Mouse (Mus musculus) liver, embryonic 14.5 days (tissue): ENCODE results near the gene Cers2. TPM values are rescaled to one million over a fixed set of nuclear protein-coding genes. Genes with fewer than 3 reads are reported as not detected.

Source experiments
- ATAC-seq: fragments of 200-750 bp; cut with Nextera tagmentation; 2 replicates; pipeline ENCODE4 v1.8.0; 2017; ENCODE audit warnings: moderate number of reproducible peaks, mild to moderate bottlenecking, moderate library complexity; ENCODE audit not compliant: insufficient read depth
- DNase-seq, 3 experiments: peaks; one replicate each; pipeline ENCODE4 v3.0.0-alpha.2; 2012 to 2013; ENCODE audit warnings: low read depth in 3 of 3, low spot score in 3 of 3
- H3K27ac ChIP-seq: fragments of 300-500 bp; sonication (generic); 2 replicates; pipeline ENCODE4 v1.5.1; 2014; ENCODE audit warnings: moderate library complexity, mild to moderate bottlenecking, control low read depth, inconsistent platforms
- H3K27me3 ChIP-seq: fragments of 300-500 bp; sonication (generic); 2 replicates; pipeline ENCODE4 v1.6.1; 2014; ENCODE audit warnings: mild to moderate bottlenecking, low read length, moderate library complexity; ENCODE audit not compliant: control insufficient read depth, insufficient read depth
- H3K36me3 ChIP-seq: fragments of 300-500 bp; sonication (generic); replicated peaks from 2 replicates; pipeline ENCODE4 v1.6.1; 2014; ENCODE audit warnings: low read depth; ENCODE audit not compliant: control insufficient read depth, insufficient read depth
- H3K4me1 ChIP-seq, 2 experiments: fragments of 200-500 bp in 1 of 2; fragments of 300-500 bp in 1 of 2; sonication (generic) in 1 of 2; replicated peaks; 2 replicates each; pipeline ENCODE4 v1.6.1; 2012 to 2014; ENCODE audit warnings: antibody characterized with exemption in 1 of 2, inconsistent platforms in 1 of 2, low read length in 1 of 2; ENCODE audit not compliant: control insufficient read depth in 2 of 2, insufficient read depth in 2 of 2
- H3K4me2 ChIP-seq: fragments of 300-500 bp; sonication (generic); 2 replicates; pipeline ENCODE4 v1.6.1; 2014; ENCODE audit warnings: low read depth, mild to moderate bottlenecking, control low read depth, moderate library complexity
- H3K4me3 ChIP-seq, 2 experiments: fragments of 200-500 bp in 1 of 2; fragments of 300-500 bp in 1 of 2; sonication (generic) in 1 of 2; 2 replicates each; pipeline ENCODE4 v1.5.1; 2012 to 2014; ENCODE audit warnings: low read depth in 2 of 2, low read length in 2 of 2, mild to moderate bottlenecking in 2 of 2, control low read depth in 1 of 2, inconsistent platforms in 1 of 2, moderate library complexity in 1 of 2; ENCODE audit not compliant: insufficient read depth in 1 of 2
- H3K9ac ChIP-seq: fragments of 300-500 bp; sonication (generic); replicated peaks from 2 replicates; pipeline ENCODE4 v1.6.1; 2014; ENCODE audit warnings: mild to moderate bottlenecking, control low read depth, moderate library complexity
- H3K9me3 ChIP-seq: fragments of 300-500 bp; sonication (generic); 2 replicates; pipeline ENCODE4 v1.6.1; 2016; ENCODE audit warnings: low read length, mixed read lengths; ENCODE audit not compliant: control insufficient read depth
- CTCF ChIP-seq: IDR thresholded peaks from 2 replicates; pipeline ENCODE4 v1.5.1; 2016; ENCODE audit warnings: antibody characterized with exemption, low read depth, control low read depth
- EP300 ChIP-seq: IDR thresholded peaks from 2 replicates; pipeline ENCODE4 v1.6.1; 2016; ENCODE audit warnings: antibody characterized with exemption, low read depth
- WGBS: fragments of 180-500 bp; shearing (Covaris S2); extraction: QIAGEN DNeasy Blood & Tissue Kit; methylation state at CpG from one replicate; pipeline ENCODE4 v1.1.7; 2014; ENCODE audit not compliant: insufficient replicate concordance; 5-methylcytosine and 5-hydroxymethylcytosine counted together
- polyA plus RNA-seq, 2 experiments: library from polyadenylated mRNA; depleted of rRNA in 1 of 2; stranded (reverse) in 1 of 2; unstranded in 1 of 2; fragments of >200 nt; fragmentation: Nextera tagmentation in 1 of 2; extraction: Ambion mirVana in 1 of 2; gene quantifications; 2 replicates each; pipeline versions ENCODE4 v1.2.1 to v1.2.3; 2012 to 2014

Gene Cers2
- polyA plus RNA-seq (2012; rRNA removed) (55.1 and 63.8 TPM in 2 replicates), polyA plus RNA-seq (2014; fragmentation: Nextera tagmentation; extraction: Ambion mirVana) (80.2 and 88.2 TPM in 2 replicates)

- ATAC-seq (0 out of 2 replicates have a peak, but pooled peaks have one; percentile 0), DNase-seq (no peak)
- 2% methylated on average over 27 of the region's 27 CpGs for WGBS
- Histone ChIP-seq H3K4me3 (peak within 1 kb of the TSS; percentile 80 to 93), H3K36me3 (peaks cover 5% of the 10 kb centered on the region), H3K27me3 (no peaks in the 10 kb centered on the region), H3K4me1 (peaks cover 45 to 60% of the 10 kb centered on the region in 2 experiments), H3K27ac (peak within 1 kb of the TSS; percentile 89), H3K9ac (peak within 1 kb of the TSS; percentile 97), H3K9me3 (no peaks in the 10 kb centered on the region), H3K4me2 (peak within 1 kb of the TSS; percentile 99)
- TF ChIP-seq CTCF (no peak), EP300 (no peak)
Observed at GRCm38 (mm10) chr3:95314486-95315093, at the start of gene Cers2. Gene Cers2, plus strand, starts transcription at chr3:95314791.

- H3K27me3 ChIP-seq, result no peaks in the 10 kb centered on the region
- H3K9me3 ChIP-seq, result no peaks in the 10 kb centered on the region
- H3K4me3 ChIP-seq, result no peak overlapping the region
- H3K36me3 ChIP-seq, result peaks cover 3% of the 10 kb centered on the region
- no peak for ATAC-seq
- 83% methylated on average over 3 of the region's 3 CpGs for WGBS
- no peak for DNase-seq
- H3K9ac ChIP-seq, result no peak overlapping the region
- H3K4me1 ChIP-seq, result no peaks in the 10 kb centered on the region; a peak in 1 of 4 replicates
- TF ChIP-seq EP300 (no peak), CTCF (no peak)
- H3K27ac ChIP-seq, result no peak overlapping the region
- H3K4me2 ChIP-seq, result no peak overlapping the region
Observed at GRCm38 (mm10) chr3:95266052-95266451, 48.5 kb upstream of the Cers2 start.

- ATAC-seq, result no peak
- H3K9ac ChIP-seq, result no peak overlapping the region
- no peak overlapping the region for H3K4me2 ChIP-seq
- TF ChIP-seq EP300, result no peak
- TF ChIP-seq CTCF, result no peak
- DNase-seq, result no peak
- no peak overlapping the region for H3K27ac ChIP-seq
- no peaks in the 10 kb centered on the region; a peak in 1 of 4 replicates for H3K4me1 ChIP-seq
- H3K4me3 ChIP-seq, result no peak overlapping the region
- H3K9me3 ChIP-seq, result no peaks in the 10 kb centered on the region
- H3K36me3 ChIP-seq, result no peaks in the 10 kb centered on the region; the same call in 1 of the 2 replicates
- no peaks in the 10 kb centered on the region for H3K27me3 ChIP-seq
Observed at GRCm38 (mm10) chr3:95267855-95268254, 46.7 kb upstream of the Cers2 start.

GRCm38 (mm10) chr3:95269789-95270188 is 44.8 kb upstream of the Cers2 start:
- no peak overlapping the region for H3K4me3 ChIP-seq
- no peak for DNase-seq
- no peak for ATAC-seq
- H3K27me3 ChIP-seq, result no peaks in the 10 kb centered on the region
- H3K27ac ChIP-seq, result no peak overlapping the region
- H3K9ac ChIP-seq, result no peak overlapping the region
- 83% methylated on average over 5 of the region's 5 CpGs for WGBS
- H3K4me2 ChIP-seq, result no peak overlapping the region
- no peaks in the 10 kb centered on the region for H3K9me3 ChIP-seq
- H3K4me1 ChIP-seq, result no peaks in the 10 kb centered on the region; a peak in 1 of 4 replicates
- no peaks in the 10 kb centered on the region; the same call in 1 of the 2 replicates for H3K36me3 ChIP-seq
- TF ChIP-seq CTCF, result no peak
- no peak for TF ChIP-seq EP300

- H3K36me3 ChIP-seq, result no peaks in the 10 kb centered on the region; the same call in 1 of the 2 replicates
- DNase-seq (no peak), ATAC-seq (no peak)
- no peak overlapping the region for H3K4me2 ChIP-seq
- no peaks in the 10 kb centered on the region for H3K9me3 ChIP-seq
- H3K27ac ChIP-seq, result no peak overlapping the region
- H3K4me1 ChIP-seq, result peaks cover 3 to 5% of the 10 kb centered on the region in 2 experiments
- H3K4me3 ChIP-seq, result no peak overlapping the region
- no peaks in the 10 kb centered on the region for H3K27me3 ChIP-seq
- 75% methylated on average over 12 of the region's 12 CpGs for WGBS
- TF ChIP-seq CTCF (no peak), EP300 (no peak)
- H3K9ac ChIP-seq, result no peak overlapping the region
Observed at GRCm38 (mm10) chr3:95270766-95271364, 43.7 kb upstream of the Cers2 start.
